Mouse (Mus musculus): ENCODE measurements at regions not wholly inside any gene's neighbourhood (a gene's known extent, or its start where the extent isn't known, plus 50 kb on each side); places are given as distances from the start of the nearest gene placed in this dataset.

DNA sequence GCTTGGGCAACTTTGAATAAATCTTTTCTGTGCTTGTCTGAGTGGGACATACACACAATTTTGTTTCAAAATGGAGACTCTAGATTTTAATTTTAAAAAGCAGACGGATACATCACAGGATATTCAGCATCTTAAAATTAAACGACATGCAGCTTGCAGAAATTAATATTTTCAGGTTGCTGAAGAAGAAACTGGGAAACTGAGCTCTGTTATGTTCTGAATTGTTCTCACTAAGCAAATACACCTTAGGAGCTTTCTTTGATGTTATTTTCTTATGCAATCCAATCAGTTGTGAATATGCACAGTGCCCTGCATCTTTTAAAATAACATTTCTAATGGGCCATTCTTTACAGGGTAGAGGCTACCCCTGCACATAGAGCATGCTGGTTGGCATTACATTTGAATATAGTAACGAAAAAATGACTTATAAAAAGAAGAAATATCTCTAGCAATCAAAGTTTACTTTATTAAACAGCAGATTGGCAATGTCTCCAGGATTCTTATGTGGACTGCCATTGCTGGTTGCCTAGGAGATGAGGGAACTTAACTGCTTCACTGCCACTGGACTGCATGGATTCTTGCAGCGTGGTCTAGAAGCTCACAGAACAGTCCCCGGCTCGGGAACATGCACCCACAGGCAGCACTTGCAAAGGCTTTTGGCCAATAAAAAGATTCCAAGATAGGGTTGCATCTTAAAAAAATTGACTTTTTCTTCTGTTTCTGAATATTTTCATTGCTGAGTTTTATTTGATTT lies 279.7 kb downstream of the Sox11 start:
- no peak for DNase-seq (ENCODE audit: low read depth, low spot score)

DNA sequence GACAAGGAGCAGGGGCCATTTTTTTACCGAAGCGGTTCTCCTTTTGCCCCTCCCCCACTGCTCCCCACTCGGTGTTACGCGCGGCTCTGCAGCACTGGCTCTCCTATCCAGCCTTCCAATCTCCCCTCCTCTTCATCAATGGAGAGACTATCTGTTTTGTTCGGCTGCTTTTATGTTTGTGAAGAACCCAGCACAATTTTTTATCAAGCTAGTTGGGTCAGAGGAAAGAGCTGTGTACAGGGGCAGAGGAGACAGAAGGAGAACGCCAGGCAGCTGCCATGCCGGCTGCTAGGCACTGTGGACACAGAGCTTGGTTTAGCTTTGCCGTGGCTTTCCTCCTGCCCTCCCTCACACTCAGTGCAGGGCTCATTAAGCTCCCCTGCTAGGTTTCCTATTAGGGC lies 280.3 kb downstream of the Sox11 start:
- DNase-seq (ENCODE audit: low read depth, low spot score) = peak; percentile 20

DNA sequence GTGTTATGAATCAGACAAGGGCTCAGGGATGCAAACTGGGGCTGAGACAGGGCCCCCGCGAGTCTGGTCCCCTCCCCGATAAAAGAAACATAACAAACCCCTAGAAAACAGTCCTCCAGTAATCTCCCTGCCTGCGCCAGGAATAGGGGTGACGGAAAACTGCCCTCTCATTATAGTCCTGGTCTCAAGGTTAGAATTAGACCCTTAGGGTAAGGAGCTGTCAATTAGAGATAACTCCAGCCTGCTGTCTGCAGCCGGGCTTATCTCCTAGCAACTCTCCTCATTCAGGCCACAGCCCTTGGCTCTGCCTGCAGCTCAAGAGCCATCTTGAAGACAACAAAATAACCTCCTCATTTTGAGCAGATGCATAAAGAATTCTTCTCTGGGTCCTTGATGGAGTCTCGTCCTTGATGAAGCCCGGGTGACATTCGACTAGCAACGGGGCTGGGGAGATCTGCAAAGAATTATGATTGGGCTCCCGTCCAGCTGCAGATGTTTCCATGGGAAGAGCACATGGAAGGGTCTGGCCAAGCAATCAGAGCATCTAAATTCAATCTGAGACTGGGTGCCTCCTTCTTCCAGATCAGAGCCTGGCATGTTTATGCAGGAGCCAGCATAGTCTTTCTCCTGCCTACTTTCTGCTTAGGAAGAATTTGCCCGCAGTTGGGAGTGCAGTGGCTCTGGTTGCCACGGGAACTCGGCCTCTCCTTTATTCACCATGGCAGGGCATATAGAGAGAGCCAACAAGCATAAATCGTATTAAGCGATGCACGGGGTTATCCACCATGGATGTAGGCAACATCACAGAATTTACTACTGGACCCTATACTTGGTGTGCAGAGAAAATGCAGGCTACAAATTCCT lies 281.2 kb downstream of the Sox11 start:
- DNase-seq (ENCODE audit: low read depth, low spot score) = peak; percentile 28

DNA sequence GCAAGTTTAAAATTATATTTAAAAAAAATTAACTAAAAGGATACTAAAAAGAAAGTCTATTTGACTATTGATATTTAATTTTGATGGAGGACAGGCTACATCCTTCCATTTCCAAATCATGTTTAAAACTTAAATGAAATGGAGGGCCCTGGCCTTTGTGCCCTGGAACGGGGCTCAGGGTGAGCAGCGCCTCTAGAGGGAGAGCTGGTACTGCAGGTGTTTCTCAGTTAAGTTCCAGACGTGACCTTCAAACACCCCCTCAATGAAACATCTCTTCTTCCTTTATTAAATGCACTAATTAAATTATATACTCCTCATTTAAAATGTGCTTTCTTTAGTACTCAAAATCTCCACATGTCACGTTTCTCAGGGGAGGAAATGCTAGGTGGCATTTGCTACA lies 282.5 kb downstream of the Sox11 start:
- DNase-seq (ENCODE audit: low read depth, low spot score) = no peak

DNA sequence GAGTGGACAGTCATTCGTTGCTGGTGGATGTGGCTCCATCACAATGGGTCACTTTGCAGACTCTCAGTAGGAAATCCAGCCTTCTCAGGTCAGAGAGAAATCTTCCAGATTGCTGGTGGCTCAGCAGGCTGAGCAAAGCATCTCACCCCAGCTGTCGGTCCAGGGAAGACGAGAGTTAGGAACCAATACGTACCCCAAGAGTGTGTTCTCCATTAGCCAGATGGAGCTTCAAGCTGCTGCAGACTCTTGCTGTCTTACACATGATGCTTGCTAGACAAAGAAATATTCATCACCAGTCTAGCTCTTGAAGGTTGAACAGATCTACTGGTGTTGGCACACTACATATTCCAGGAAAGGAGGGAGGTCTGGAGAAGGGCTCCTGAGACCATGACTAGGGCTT lies 288.0 kb downstream of the Sox11 start:
- DNase-seq (ENCODE audit: low read depth, low spot score) = no peak

DNA sequence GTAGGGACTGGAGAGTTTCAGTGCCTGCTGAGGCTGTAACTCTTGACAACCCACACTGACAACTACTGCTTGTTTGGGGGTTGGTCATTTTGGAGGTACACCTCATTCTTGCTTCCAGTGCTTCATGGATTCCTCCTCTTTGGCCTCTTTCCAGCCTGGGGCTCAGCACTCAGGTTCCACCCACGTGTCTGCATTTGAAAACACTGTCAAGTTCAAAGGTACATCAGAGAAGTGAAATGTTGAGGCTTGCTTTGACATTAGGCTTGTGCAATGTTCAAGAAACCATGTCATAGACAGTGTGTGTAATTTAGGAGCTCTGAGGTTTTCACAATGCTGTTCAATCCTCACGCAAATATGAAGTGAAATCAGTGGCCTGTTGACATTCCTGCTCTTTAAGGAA lies 304.5 kb downstream of the Sox11 start:
- no peak for DNase-seq (ENCODE audit: low read depth, low spot score)

DNA sequence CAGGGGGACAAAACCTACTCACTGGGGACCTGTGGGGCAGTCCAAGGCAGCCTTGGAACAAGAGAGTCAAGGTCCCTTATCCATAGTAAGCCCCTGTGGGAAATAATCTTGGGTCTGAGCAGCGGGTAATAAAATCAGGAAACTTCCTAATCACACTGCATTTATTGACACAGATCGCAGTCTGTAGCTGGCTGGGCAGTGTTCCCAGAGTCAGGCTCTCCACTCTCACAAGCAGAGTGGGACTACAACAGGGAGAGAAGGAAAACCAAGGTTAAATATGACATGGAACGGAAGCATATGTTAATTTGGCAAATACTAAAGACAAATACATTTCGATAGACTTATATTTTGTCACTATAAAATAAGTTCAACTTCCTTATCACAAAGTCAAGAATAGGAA lies 322.6 kb downstream of the Sox11 start:
- DNase-seq (ENCODE audit: low read depth, low spot score) = no peak

DNA sequence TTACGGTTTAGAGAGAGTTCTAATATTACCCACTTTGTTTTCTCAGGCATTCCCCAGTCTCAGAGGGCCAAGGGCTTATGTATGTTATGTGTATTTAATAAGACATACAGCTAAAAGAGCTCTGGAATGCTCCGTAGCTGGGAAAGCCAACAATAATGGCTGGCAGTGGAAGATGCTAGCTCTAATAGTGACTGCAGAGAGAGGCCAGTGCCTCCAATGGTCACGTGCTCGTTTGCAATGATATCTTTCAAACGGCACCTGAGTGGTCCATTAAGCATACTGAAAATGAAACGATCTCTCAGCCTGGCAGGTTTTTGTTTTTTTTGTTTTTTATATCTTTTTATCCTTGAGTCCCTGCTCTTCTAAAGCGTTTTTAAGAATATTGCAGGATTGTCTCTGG lies 324.0 kb downstream of the Sox11 start:
- no peak for DNase-seq (ENCODE audit: low read depth, low spot score)

DNA sequence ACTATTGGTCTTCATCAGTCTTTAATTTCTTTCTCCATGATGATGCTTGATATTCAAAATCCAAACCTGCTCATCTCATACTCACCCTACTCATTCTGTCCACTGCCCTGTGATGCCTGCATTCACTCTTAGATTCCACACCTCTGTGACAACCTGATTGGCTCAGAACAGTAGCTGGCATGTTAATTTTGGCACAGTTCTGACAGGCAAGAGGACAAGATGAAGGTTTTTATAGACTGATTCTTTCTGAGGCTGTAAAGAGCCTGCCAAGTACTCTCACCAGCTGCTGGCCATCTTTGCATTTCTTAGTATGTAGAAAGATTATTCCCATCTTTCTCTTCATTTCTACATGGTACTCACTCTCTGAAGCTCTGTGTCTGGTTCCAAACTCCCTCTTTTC lies 343.1 kb downstream of the Sox11 start:
- DNase-seq (ENCODE audit: low read depth, low spot score) = no peak

DNA sequence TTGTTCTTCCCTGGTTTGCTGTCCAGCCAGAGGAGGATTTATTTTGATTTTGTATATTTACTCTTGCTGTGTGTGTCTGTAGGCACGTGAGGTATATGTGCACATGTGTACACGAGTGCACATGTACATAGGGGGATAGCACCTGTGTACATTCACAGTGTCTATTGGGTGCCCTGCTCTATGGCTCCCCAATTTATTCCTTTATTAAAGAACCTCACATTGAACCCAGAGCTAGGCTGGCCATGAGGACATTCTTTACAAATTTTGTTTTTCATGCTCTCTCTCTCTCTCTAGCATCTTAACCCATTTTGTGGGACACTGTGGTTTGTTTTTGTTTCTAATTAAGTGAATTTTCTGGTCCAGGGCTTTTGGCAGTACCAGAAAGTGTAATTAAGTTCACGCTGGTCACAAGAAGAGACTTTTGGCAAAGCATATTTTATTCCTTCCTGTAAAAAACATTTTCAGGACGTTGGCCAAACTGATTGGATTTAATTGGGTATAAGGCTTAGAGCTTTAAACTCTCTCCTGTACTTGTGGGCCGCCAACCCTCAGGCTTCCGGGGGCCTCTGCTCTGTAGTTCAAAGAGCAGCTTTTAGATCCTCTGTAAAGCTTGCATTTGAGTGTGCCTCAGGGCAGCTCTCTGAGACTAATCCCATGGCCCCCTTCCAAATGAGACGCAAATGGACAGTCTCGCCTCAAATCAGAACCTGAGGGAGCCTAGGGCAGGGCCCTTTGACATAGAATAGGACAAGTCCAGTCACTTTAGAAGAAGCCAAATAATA lies 365.9 kb downstream of the Sox11 start:
- DNase-seq (ENCODE audit: low read depth, low spot score) = no peak

DNA sequence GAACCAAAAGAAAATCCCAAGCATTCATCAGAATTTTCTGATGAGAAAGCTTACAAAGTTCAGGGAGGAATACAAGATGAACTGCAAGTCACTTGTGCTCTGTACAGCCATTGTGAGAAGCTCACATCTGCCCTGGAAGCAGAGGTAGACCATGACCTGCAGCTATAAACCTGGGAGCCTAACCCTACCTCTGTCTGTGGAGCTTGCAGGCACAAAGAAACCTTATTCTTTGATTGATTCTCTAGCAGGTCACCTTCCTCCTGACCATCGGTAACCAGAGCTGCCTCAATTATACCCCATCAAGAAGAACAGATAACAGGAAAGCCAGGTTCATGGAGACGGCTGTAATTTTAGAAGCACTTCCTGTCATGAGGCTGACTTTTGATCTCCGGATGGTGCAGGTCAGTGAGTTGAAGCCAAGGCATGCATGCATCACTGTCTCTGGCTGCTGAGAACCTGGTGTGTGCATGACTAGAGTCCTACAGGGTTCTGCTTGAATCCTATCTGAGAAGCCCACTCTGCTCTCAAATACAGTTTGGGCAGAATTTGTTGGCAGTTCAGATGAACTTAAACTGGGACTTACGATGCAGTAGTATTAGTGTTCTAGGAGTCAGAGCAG lies 369.8 kb downstream of the Sox11 start:
- no peak for DNase-seq (ENCODE audit: low read depth, low spot score)

DNA sequence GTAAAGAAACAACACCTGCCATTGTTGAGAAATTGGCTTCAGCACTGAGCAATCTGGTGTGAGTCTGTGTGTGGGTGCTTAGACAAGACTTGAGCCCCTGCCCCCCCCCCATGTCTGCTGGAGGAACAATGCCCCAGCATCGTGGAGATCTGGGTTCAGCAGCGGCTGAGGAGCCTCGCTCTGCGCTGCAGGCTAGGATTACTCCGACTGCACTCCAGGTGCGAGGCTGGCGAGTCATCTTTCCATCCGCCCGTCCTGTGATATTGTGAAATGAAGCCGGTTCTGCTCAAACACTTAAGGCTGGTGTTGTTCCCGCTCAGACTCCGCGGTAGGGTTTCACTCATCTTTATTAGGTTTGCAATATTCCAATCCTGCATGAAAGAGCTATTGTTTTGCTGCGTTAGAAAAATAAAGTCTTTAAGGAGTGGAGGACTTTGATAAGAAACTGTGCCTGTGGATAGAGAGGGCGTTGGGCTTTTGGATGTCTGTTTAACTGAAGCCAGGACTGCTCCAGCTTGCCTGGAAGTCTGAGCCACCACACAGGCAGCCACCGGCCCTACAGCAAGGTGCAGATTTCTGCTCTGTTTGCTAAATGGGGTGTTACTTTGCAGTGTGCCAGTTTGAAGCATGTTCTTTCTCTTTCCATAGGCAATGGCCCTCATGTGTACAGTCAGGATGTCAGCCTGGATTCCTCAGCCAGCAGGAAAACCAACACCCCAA lies 375.2 kb downstream of the Sox11 start:
- DNase-seq (ENCODE audit: low read depth, low spot score) = no peak

DNA sequence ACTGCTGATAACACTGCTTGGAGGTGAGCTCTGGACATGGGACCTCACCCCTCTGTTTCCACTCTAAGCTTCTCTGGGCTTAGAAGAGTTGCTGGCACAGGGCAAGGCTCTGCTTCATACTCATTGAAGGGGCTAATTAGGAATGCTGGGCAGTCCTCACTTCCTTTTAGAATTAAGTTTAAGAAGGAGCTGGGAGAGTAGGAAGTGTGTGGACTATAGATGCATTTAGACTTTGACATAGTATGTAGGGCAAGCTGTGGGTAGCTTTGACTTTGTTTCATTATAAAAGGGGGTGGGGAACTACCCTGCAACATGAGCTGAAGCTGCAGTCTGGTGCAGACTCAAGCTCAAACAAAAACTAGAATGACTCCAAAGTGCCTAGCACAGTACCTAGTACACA lies 378.5 kb downstream of the Sox11 start:
- no peak for DNase-seq (ENCODE audit: low read depth, low spot score)

DNA sequence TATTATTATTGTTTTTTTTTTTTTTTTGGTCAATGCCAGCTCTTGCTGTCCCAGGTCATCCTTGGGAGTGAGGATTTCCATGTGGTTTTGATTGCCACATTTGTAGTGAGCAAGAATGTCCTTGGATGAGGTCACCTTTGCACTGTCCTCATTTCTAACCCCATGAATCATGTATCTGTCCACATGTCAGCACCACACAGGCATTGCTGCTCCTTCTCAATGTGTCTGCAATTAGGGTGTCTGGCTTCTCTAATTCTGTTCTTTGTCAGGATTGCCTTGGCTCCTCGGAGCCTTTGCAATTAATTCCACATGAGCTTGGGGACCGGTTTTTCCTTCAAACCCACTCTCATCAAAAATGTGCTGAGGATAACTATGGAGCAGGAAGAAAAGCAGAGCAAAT lies 402.5 kb downstream of the Sox11 start:
- DNase-seq (ENCODE audit: low read depth, low spot score) = no peak

DNA sequence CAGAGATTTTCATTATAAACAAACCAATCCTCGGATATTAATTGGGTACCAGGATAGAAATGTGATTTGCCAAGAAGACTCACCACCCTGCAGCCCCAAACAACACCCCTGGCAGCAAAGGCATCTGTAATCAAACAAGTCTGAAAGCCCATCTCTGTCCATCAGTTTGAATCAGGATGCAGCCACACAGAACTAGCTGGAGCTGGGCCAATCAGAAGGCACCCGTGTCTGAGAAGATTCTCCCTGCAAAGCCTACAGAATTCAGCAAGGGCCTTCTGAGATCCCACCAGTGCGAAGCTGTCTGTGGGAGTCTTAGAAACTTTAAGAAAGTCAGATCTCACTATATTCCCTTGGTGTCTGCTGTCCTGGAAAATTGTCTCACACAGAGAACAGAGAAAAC lies 404.5 kb downstream of the Sox11 start:
- no peak for DNase-seq (ENCODE audit: low read depth, low spot score)

DNA sequence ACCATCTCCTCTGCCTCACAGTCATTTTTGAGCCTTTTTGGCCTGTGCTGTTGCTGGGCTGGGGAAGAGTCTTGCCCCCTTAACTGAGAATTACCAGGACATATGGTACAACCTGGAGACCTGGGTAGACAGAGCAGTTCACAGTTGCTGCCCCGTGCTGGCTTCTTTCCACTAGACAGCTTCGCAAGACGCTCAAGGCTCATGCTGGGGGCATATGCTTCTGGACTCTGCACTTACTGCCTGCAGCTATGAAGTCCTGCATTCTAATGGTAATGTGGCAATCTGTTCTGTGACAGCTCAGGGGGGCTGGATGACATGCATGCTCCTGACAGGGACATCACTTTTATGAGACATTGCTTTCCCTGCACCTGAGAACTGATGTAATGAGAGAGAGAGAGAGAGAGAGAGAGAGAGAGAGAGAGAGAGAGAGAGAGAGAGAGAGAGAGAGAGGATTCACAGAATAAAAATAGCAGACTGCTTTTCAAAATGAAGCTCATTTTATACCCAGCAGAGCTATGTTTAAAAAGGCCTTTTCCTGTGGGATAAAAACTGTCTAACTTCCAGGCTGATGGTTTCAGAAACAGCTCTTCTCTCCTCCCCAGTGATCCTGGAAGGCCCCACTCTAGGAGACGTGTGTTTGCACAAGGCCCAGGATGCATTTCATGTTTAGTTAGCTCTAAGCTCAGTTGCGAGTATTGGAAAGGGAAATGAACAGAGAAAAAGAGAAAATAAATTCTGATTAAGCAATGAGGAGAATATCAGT lies 405.5 kb downstream of the Sox11 start:
- DNase-seq (ENCODE audit: low read depth, low spot score) = no peak

DNA sequence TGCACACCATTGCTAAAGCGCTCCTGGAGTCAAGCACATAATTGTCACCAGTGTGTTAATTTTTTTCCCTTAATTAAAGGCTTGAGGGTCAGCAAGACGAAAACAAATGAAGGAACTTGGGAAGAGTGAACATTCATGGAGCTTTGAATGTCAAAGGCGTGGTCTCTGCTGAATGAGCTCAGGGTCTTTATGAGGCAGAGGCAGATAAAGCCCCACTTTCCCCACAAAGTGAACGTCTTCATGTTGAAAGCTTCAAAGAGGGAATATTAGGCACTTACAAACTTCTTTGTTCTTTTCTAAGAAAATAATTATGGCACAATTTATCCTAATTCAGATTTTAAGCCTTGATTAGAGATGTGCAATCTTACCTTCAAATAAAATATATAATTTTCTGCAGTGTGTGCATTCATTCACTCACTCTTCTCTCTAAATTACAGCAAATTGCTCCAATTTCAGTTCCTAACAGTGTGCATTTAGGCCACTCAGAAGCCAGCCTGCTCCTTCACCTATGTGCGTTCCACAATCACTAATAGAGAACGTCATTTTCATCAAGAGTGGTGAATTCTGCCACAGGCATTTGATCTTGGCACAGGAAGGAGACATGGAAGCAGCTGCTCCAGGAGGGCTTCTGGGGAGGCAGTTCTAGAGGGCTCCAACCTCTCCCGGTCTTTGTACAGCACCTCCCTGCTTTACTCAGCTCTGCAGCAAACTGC lies 412.1 kb downstream of the Sox11 start:
- no peak for DNase-seq (ENCODE audit: low read depth, low spot score)

DNA sequence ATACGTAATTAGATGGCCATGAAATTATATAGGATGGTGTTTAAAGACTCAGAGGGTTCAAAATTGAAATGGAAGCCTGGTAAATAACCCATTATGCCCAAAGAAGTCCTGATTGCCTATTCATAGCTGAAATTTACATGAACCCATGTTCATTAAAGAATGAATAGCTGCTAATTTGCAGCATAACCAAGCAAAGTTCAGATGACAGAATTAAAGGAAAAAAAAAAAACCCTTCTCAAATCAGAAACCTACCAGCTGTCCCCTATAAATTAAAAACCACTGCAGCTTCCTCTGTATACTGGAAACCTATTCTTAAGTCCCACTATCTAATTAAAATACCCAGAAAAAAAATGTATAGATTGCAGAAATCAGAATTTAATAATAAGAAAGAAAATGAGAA lies 436.2 kb downstream of the Sox11 start:
- DNase-seq (ENCODE audit: low read depth, low spot score) = no peak

DNA sequence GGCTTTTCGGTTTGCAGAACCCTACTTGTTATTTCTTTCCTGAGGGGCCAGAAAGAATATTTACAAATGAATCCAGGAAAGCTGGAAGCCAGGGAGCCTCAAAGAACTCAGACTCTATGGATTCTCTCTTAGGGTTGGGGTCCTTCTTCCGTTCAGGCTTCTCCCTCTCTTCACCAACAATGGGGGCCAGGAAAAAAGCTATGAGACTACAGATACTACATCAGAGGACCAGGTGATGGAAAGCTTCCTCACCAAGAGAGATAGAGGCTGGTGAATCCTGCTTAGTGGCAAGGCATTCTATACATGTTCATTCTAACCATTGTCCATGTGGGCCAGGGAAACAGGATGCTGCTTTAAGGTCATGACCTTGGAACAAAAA lies 434.9 kb downstream of the Cmpk2 start:
- no peak for DNase-seq (ENCODE audit: low read depth, low spot score)

All from R1 (cell line).